In the genomic region with DNA sequence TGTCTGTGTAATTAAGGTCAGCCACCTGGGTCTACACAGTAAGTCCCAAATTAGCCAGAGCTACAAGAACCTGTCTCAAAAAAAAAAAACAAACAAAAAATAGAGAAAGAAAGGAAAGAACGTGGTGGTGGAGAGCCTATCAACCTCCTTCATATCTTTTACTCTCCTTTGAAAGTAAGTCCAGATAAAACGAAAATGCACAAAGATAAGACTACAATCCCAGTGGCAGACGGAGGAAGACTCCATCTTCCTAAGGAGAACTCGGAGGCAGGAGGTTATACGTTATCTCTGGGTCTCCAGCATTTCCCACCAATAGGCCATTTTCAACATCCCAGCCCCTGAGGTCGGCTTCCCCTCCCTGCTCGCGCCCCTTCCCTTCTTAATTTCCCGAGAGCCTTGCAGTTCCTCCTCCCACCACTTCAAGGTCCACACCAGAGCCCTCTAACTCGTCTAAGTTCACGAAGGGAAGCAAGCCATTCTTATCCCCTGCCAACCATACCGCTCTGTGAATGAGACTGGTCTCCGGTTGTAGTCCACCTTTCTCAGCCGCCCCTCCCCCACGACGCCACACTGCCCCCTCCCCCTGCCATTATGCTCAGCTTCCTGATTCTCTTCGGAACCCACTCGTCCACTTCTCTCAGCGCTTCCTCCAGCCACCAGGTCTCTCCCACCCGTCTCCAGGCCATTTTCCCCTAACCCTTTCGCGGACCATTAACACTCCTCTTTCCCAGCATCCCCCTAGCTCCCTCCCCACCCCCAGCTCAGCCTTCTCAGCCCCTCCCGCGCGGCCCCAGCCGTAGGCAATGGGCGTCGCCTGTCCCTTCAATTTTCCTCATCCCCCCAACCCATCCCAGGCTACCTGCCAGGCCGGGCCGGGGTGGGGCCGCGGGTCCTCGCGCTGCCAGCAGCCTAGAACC, we compare ENCODE assay signal across 8 mouse cellular contexts. TPM values are rescaled to one million over a fixed set of nuclear protein-coding genes. Genes with fewer than 3 reads are reported as not detected.
DNase-seq lines count a peak whose midpoint lies in the region; ATAC-seq and TF ChIP-seq lines count a peak whose summit lies in the region.

No protein-coding gene starts in this region.

- peak; percentile 7; the same call in 1 of the 2 replicates for TF ChIP-seq CTCF in small intestine, adult 2 months (IDR thresholded peaks at IDR 0.05; ENCODE audit: extremely low read depth, insufficient read length, insufficient replicate concordance, low read depth, low read length)

- peaks cover 38% of the 10 kb centered on the region for H3K4me1 ChIP-seq in kidney, embryonic 15.5 days
- H3K4me1 ChIP-seq in small intestine, adult 2 months (ENCODE audit: control insufficient read depth, insufficient read depth, insufficient read length, low read length), result peaks cover 13% of the 10 kb centered on the region

- H3K27me3 ChIP-seq in kidney, embryonic 15.5 days, result no peaks in the 10 kb centered on the region
- no peaks in the 10 kb centered on the region for H3K27me3 ChIP-seq in small intestine, adult 2 months (ENCODE audit: control insufficient read depth, insufficient read depth, low read length)

- peaks cover 57% of the 10 kb centered on the region for H3K36me3 ChIP-seq in kidney, embryonic 15.5 days
- peaks cover 39% of the 10 kb centered on the region for H3K36me3 ChIP-seq in small intestine, adult 2 months (ENCODE audit: control insufficient read depth, insufficient read depth, low read length)

- H3K27ac ChIP-seq in kidney, embryonic 15.5 days, result peak overlapping the region; percentile 97
- H3K27ac ChIP-seq in small intestine, adult 2 months (ENCODE audit: insufficient read depth, low read depth, low read length), result peak overlapping the region; percentile 74

- peak; percentile 12 for ATAC-seq in kidney, embryonic 15.5 days (replicated peaks; ENCODE audit: low FRiP score)

- intact Hi-C loops in gastrocnemius, postnatal 14 days (cut with DNase I; ENCODE audit: low total_unique reads), result no loop called here

- H3K4me2 ChIP-seq in kidney, embryonic 15.5 days, result peak overlapping the region; percentile 89

- peak overlapping the region; percentile 86 for H3K9ac ChIP-seq in kidney, embryonic 15.5 days

- WGBS in kidney, embryonic 15.5 days, result under 1% methylated on average over 34 of the region's 34 CpGs
- WGBS in small intestine, adult 2 months, result 1% methylated on average over 34 of the region's 34 CpGs

- no peaks in the 10 kb centered on the region for H3K9me3 ChIP-seq in kidney, embryonic 15.5 days (replicated peaks)

- H3K4me3 ChIP-seq in kidney, embryonic 15.5 days (replicated peaks), result peak overlapping the region; percentile 95
- H3K4me3 ChIP-seq in small intestine, adult 2 months (ENCODE audit: low read depth, low read length), result peak overlapping the region; percentile 97

- no peak for TF ChIP-seq POLR2A in small intestine, adult 2 months (IDR thresholded peaks at IDR 0.05; ENCODE audit: low read depth, low read length)

- peak; percentile 42 for DNase-seq in ovary, postnatal 14 days (ENCODE audit: low spot score)
- no peak for DNase-seq in ovary, postnatal 36 days (ENCODE audit: low spot score)
- DNase-seq in brain, embryonic 18.5 days (ENCODE audit: low read depth, low spot score), result peak; percentile 43
- peak; percentile 61 for DNase-seq in gastrocnemius, postnatal 14 days
- peak; percentile 55 for DNase-seq in lung, postnatal 14 days
- no peak for DNase-seq in c-Kit-positive CD71-positive TER-119-positive erythroid progenitor cells, embryonic 14.5 days (ENCODE audit: low spot score)

RNA-seq across cellular contexts. Expression of gene Klhdc3, which starts 0.6 kb away (rescaled TPM):
- total RNA-seq in gastrocnemius, postnatal 14 days (2021), result 100 to 1,000 TPM; 150 to 154 TPM
- 119 and 131 TPM in 2 replicates for polyA plus RNA-seq in kidney, embryonic 15.5 days (2015; fragmentation: Nextera tagmentation; extraction: Ambion mirVana)
- polyA plus RNA-seq in small intestine, adult 2 months (2012; rRNA removed), result 48.3 and 99.3 TPM in 2 replicates

RNA-seq across cellular contexts. Expression of gene Mea1, which starts 1.5 kb away (rescaled TPM):
- total RNA-seq in gastrocnemius, postnatal 14 days (2021), result 10 to 100 TPM; 46.2 to 57.6 TPM
- polyA plus RNA-seq in kidney, embryonic 15.5 days (2015; fragmentation: Nextera tagmentation; extraction: Ambion mirVana), result 146 and 147 TPM in 2 replicates
- polyA plus RNA-seq in small intestine, adult 2 months (2012; rRNA removed), result 38.9 and 52.7 TPM in 2 replicates

RNA-seq across cellular contexts. Expression of gene Rrp36, which starts 5.9 kb away (rescaled TPM):
- total RNA-seq in gastrocnemius, postnatal 14 days (2021), result 10 to 100 TPM in 1 of 2 experiments, 1 to 10 TPM in 1; 9.5 to 11.8 TPM
- 63.9 and 65.4 TPM in 2 replicates for polyA plus RNA-seq in kidney, embryonic 15.5 days (2015; fragmentation: Nextera tagmentation; extraction: Ambion mirVana)
- polyA plus RNA-seq in small intestine, adult 2 months (2012; rRNA removed), result 30.8 and 47.4 TPM in 2 replicates

RNA-seq across cellular contexts. Expression of gene Ppp2r5d, which starts 24.8 kb away (rescaled TPM):
- total RNA-seq in gastrocnemius, postnatal 14 days (2021), result 10 to 100 TPM; 26.9 to 29.1 TPM
- 96.7 and 105 TPM in 2 replicates for polyA plus RNA-seq in kidney, embryonic 15.5 days (2015; fragmentation: Nextera tagmentation; extraction: Ambion mirVana)
- polyA plus RNA-seq in small intestine, adult 2 months (2012; rRNA removed), result 32.4 and 150 TPM in 2 replicates

RNA-seq across cellular contexts. Expression of gene Cul7, which starts 30.0 kb away (rescaled TPM):
- total RNA-seq in gastrocnemius, postnatal 14 days (2021), result 10 to 100 TPM; 20.1 to 25.5 TPM
- polyA plus RNA-seq in kidney, embryonic 15.5 days (2015; fragmentation: Nextera tagmentation; extraction: Ambion mirVana), result 55.5 and 59.2 TPM in 2 replicates
- 7.6 and 12.1 TPM in 2 replicates for polyA plus RNA-seq in small intestine, adult 2 months (2012; rRNA removed)

Comparison
In these comparisons a context has a peak if more than half of its experiments do, and no peak if none do; other contexts are left out.
1. DNase-seq: peak in ovary, postnatal 14 days (single experiment), brain, embryonic 18.5 days (single experiment), gastrocnemius, postnatal 14 days (single experiment) and lung, postnatal 14 days (single experiment); none in ovary, postnatal 36 days (single experiment) and c-Kit-positive CD71-positive TER-119-positive erythroid progenitor cells, embryonic 14.5 days (single experiment).